Mouse (Mus musculus) kidney, embryonic 16.5 days (tissue): ENCODE measurements around the gene Prim1. TPM values are rescaled to one million over a fixed set of nuclear protein-coding genes. Genes with fewer than 3 reads are reported as not detected.
A peak's percentile ranks its signal among the peaks of the same experiment; 100 is the strongest.

Experiments used
- ATAC-seq: fragments of 200-750 bp; cut with Nextera tagmentation; 2 replicates; pipeline ENCODE4 v1.8.0; 2017; ENCODE audit warnings: moderate TSS enrichment; ENCODE audit not compliant: low FRiP score, low TSS enrichment
- H3K27ac ChIP-seq: fragments of 300-500 bp; sonication (generic); 2 replicates; pipeline ENCODE4 v1.5.1; 2014; ENCODE audit warnings: low read length
- H3K27me3 ChIP-seq: fragments of 300-500 bp; sonication (generic); 2 replicates; pipeline ENCODE4 v1.6.1; 2014; ENCODE audit warnings: low read length, control low read depth, mixed read lengths; ENCODE audit not compliant: insufficient read depth
- H3K36me3 ChIP-seq: fragments of 300-500 bp; sonication (generic); 2 replicates; pipeline ENCODE4 v1.6.1; 2014; ENCODE audit warnings: low read length, control low read depth, mixed read lengths; ENCODE audit not compliant: insufficient read depth
- H3K4me1 ChIP-seq: fragments of 300-500 bp; sonication (generic); 2 replicates; pipeline ENCODE4 v1.6.1; 2014; ENCODE audit warnings: low read length, control low read depth, mixed read lengths; ENCODE audit not compliant: insufficient read depth
- H3K4me2 ChIP-seq: fragments of 300-500 bp; sonication (generic); replicated peaks from 2 replicates; pipeline ENCODE4 v1.6.1; 2014; ENCODE audit warnings: low read depth, low read length
- H3K4me3 ChIP-seq: fragments of 300-500 bp; sonication (generic); 2 replicates; pipeline ENCODE4 v1.5.1; 2014; ENCODE audit warnings: mild to moderate bottlenecking, low read length
- H3K9ac ChIP-seq: fragments of 300-500 bp; sonication (generic); replicated peaks from 2 replicates; pipeline ENCODE4 v1.6.1; 2014; ENCODE audit warnings: low read length
- H3K9me3 ChIP-seq: fragments of 300-500 bp; sonication (generic); 2 replicates; pipeline ENCODE4 v1.6.1; 2016; ENCODE audit warnings: low read length, control low read depth
- WGBS: fragments of 180-500 bp; shearing (Covaris S2); extraction: QIAGEN DNeasy Blood & Tissue Kit; methylation state at CpG from one replicate; pipeline ENCODE4 v1.1.7; 2014; 5-methylcytosine and 5-hydroxymethylcytosine counted together
- polyA plus RNA-seq: library from polyadenylated mRNA; unstranded; fragments of >200 nt; fragmentation: Nextera tagmentation; extraction: Ambion mirVana; gene quantifications from 2 replicates; pipeline ENCODE4 v1.2.1, GENCODE M21; 2015

Gene Prim1
- polyA plus RNA-seq, 1 experiment from 2014 or later: 83.4 TPM

DNA sequence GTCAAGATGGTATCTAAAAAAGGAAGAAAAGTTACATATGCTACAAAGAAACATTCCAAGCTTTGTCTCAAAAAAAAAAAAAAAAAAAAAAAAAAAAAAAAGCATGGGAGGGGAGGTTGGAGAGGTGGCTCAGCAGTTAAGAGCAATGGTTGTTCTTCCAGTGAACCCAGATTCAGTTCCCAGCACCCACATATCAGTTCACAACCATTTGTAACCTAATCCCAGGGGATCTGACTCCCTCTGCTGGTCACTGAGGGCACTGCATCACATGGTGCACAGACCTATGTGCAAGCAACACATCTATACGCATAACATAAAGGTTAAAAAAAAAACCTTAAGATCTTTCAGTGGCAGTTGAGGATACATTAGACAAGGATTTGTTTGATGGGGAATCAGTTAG lies 16.7 kb upstream of the Prim1 start:
- Histone ChIP-seq H3K4me2 (no peak overlapping the region), H3K27ac (no peak overlapping the region), H3K27me3 (no peaks in the 10 kb centered on the region), H3K4me3 (no peak overlapping the region), H3K9ac (no peak overlapping the region), H3K36me3 (no peaks in the 10 kb centered on the region), H3K9me3 (0 out of 2 replicates have a peak, but pooled peaks cover 3% of the 10 kb centered on the region), H3K4me1 (no peaks in the 10 kb centered on the region)
- no peak for ATAC-seq
- 100% methylated on average over 1 of the region's 1 CpGs for whole genome bisulfite sequencing

DNA sequence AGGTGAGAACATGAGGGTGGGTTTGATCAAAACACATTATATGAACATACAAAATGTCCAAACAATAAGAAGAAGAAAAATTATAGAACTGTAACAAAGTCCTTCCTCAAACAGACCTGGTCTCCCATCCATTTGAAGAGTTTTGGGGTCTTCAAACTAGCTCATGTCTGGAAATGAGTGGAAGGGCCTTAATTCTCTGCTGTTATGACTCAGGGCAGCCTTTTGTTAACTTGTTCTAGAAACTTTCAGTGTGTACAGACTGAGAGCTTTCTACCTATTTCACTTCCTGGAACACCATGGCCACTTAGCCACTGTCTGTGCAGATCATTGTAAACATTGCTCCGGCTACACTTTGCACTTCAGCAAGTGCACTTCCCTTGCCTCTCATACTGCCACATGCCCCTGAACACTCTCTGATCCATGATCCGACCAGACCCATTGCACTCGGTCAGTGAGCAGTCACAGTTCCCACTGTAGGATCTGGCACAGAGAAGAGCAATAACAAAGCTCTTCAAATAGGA lies 11.6 kb upstream of the Prim1 start:
- H3K4me3 ChIP-seq: no peak overlapping the region
- ATAC-seq: no peak
- 76% methylated on average over 3 of the region's 3 CpGs for WGBS

DNA sequence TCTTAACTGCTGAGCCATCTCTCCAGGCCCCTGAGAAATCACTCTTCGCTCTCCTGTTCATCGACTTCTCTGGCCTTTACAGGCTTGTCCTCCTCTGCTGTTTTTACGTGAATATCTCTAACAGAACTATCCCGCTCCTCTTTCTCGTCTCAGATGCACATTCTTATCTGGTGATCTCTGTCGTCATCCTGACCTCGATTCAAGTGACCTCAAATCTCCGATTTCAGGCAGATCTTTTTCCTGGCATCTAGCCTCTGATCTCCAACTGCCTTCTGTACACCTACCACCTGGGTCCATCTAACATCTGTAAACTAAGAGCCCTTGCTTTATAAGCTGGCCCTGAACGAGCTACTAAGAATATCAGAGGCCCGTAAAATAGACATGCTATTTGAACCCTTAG lies 10.1 kb upstream of the Prim1 start:
- H3K9me3 ChIP-seq: no peaks in the 10 kb centered on the region
- H3K4me3 ChIP-seq: no peak overlapping the region
- H3K27ac ChIP-seq: no peak overlapping the region
- no peaks in the 10 kb centered on the region for H3K27me3 ChIP-seq
- H3K4me1 ChIP-seq: no peaks in the 10 kb centered on the region
- no peak for ATAC-seq
- no peaks in the 10 kb centered on the region for H3K36me3 ChIP-seq
- WGBS: 64% methylated on average over 10 of the region's 10 CpGs
- no peak overlapping the region for H3K9ac ChIP-seq
- H3K4me2 ChIP-seq: no peak overlapping the region

More for the DNA sequence above, 11.6 kb upstream of the Prim1 start:
- H3K4me1 ChIP-seq: no peaks in the 10 kb centered on the region
- no peaks in the 10 kb centered on the region for H3K27me3 ChIP-seq
- H3K4me2 ChIP-seq: no peak overlapping the region
- H3K9me3 ChIP-seq: no peaks in the 10 kb centered on the region
- H3K27ac ChIP-seq: no peak overlapping the region
- H3K36me3 ChIP-seq: no peaks in the 10 kb centered on the region
- H3K9ac ChIP-seq: no peak overlapping the region

DNA sequence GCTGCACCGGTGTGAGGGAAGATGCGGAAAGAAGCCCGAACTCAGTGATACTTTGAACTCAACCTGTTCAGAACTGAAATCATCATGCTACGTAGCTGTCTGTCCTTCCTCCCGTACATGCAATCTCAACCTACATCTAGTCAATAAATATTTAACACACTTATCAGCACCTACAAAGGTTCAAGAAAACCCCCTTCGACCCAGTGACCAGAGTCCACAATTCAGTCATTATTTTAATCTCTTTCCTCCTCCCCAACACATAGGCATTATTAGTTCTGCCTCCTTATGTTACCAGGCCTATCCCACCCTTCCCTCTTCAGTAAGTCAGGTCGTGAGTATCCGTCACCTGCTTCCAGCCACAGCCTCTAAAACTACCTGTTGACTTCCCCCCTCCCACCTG lies 9.5 kb upstream of the Prim1 start:
- no peak overlapping the region for H3K27ac ChIP-seq

DNA sequence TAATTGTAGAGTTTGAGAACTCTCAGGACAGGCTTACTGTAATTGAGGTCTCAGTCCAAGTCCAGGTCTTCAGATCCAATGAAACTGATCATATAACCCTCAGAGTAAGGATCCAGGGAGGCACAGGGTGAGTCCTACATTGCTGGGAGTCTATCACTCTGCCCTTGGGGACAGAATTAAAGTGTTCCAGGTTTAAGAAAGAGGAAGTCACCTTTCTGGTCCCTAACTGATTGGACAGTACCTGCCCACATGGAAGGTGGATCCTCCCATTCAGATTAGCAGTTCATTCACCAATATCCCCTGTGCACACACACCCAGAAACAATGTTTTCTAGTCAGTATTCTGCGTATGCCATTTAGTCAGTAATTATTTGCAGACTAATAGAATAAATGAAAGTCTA lies 7.5 kb upstream of the Prim1 start, which contains the start of gene Hsd17b6:
Gene Hsd17b6, minus strand, starts transcription at position 166 of the 400 bp plus-strand sequence.
- H3K4me1 ChIP-seq: no peaks in the 10 kb centered on the region
- H3K4me2 ChIP-seq: no peak within 1 kb of the TSS
- H3K9ac ChIP-seq: no peak within 1 kb of the TSS
- H3K27ac ChIP-seq: no peak within 1 kb of the TSS
- H3K4me3 ChIP-seq: no peak within 1 kb of the TSS
- H3K27me3 ChIP-seq: no peaks in the 10 kb centered on the region
- H3K9me3 ChIP-seq: no peaks in the 10 kb centered on the region
- 100% methylated on average over 1 of the region's 1 CpGs for WGBS
- H3K36me3 ChIP-seq: no peaks in the 10 kb centered on the region
- ATAC-seq: no peak

More for the DNA sequence above, 9.5 kb upstream of the Prim1 start:
- Histone ChIP-seq H3K4me2 (no peak overlapping the region), H3K27me3 (no peaks in the 10 kb centered on the region), H3K4me3 (no peak overlapping the region), H3K9ac (no peak overlapping the region), H3K9me3 (no peaks in the 10 kb centered on the region), H3K4me1 (no peaks in the 10 kb centered on the region), H3K36me3 (no peaks in the 10 kb centered on the region)
- ATAC-seq: no peak
- WGBS: 85% methylated on average over 8 of the region's 8 CpGs

DNA sequence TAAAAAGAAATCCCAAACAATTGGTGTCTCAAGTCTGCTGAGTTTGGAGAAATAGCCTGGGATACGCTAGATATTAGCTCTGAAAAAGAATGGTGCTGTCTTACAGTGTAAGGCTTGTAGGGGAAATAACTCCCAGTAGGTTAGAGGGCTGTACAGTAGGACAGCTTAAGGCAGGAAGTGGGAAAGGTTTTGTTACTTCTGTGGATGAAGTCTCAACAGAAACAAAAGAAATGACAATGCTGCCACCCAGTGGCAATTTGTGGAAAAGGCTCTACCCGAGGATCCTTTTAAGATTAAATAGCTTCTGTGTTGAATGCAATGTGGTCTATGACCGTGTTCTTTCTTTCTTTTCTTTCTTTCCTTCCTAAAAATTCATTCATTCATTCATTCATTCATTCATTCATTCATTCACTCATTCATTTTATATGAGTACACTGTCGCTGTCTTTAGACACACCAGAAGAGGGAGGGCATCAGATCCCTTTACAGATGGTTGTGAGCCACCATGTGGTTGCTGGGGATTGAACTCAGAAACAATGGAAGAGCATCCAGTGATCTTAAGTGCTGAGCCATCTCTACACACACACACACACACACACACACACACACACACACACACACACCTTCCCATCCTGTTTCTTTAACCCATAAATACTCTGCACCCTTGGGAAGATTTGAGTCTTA lies 6.6 kb upstream of the Prim1 start:
- peak; percentile 89 for ATAC-seq
- Histone ChIP-seq H3K9ac (no peak overlapping the region), H3K4me2 (no peak overlapping the region), H3K4me1 (no peaks in the 10 kb centered on the region), H3K4me3 (no peak overlapping the region), H3K9me3 (no peaks in the 10 kb centered on the region), H3K27ac (no peak overlapping the region), H3K36me3 (no peaks in the 10 kb centered on the region), H3K27me3 (no peaks in the 10 kb centered on the region)
- 9% methylated on average over 4 of the region's 4 CpGs for WGBS

DNA sequence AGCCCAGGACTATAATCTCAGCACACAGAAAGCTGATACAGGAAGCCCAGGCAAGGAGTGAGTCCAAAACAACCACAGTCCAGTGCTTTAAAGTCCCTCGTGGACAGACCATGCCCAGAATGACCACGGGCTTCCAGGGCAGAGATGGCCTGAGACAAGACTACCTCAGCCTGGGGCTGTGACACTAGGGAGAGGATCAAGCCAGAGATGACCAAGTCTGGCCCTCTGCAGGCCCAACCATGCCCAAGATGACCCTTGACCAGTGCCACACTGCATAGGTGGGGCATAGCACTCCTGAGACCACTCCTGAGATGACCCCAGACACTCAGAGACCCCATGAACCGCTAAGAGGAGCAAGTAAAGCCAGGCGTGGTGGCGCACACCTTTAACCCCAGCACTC lies 5.2 kb upstream of the Prim1 start:
- H3K4me2 ChIP-seq: no peak overlapping the region
- no peaks in the 10 kb centered on the region for H3K27me3 ChIP-seq
- WGBS: 74% methylated on average over 5 of the region's 5 CpGs
- no peak overlapping the region for H3K9ac ChIP-seq
- H3K4me1 ChIP-seq: no peaks in the 10 kb centered on the region
- no peak overlapping the region for H3K4me3 ChIP-seq
- H3K9me3 ChIP-seq: no peaks in the 10 kb centered on the region
- H3K36me3 ChIP-seq: no peaks in the 10 kb centered on the region
- H3K27ac ChIP-seq: no peak overlapping the region
- no peak for ATAC-seq

DNA sequence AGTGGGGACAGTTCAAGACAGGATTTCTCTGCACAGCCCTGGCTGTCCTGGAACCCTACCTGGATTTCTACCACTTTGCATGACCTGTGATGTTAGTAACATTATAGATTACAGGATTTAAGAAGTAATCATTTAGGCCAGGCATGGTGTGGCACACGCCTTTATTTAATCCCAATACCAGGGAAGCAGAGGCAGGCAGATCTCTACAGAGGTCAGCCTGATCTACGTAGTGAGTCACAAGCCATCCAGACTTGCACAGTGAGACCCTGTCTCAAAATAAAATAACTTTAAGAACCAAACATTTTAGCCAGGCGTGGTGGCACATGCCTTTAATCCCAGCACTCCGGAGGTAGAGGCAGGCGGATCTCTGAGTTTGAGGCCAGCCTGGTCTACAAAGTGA lies 7.2 kb downstream of the Prim1 start:
- Histone ChIP-seq H3K9me3 (no peaks in the 10 kb centered on the region), H3K4me2 (no peak overlapping the region), H3K36me3 (peaks cover 72% of the 10 kb centered on the region), H3K27ac (no peak overlapping the region), H3K4me3 (no peak overlapping the region), H3K27me3 (no peaks in the 10 kb centered on the region), H3K4me1 (no peaks in the 10 kb centered on the region), H3K9ac (no peak overlapping the region)
- WGBS: over 99% methylated on average over 5 of the region's 5 CpGs
- ATAC-seq: no peak

DNA sequence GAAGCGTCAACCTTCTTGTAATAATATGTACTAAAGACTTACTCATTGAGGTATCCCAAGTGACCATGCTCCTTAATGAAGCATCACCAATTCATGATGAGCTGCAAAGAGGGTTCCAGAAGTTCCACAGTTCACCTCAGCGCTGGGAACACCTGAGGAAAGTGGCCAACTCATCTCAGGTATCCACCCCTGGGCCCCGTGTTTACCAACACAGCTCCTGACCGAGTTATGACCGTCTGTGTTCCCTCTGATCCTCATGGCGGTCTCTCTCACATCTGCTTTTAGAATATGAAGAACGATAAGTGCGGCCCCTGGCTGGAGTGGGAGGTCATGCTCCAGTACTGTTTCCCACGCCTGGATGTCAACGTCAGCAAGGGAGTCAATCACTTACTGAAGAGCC lies 8.5 kb downstream of the Prim1 start:
- no peak overlapping the region for H3K4me3 ChIP-seq
- WGBS: 93% methylated on average over 10 of the region's 10 CpGs
- peaks cover 71% of the 10 kb centered on the region for H3K36me3 ChIP-seq
- H3K27ac ChIP-seq: no peak overlapping the region
- no peaks in the 10 kb centered on the region for H3K27me3 ChIP-seq
- no peaks in the 10 kb centered on the region for H3K9me3 ChIP-seq
- no peak overlapping the region for H3K4me2 ChIP-seq
- no peaks in the 10 kb centered on the region for H3K4me1 ChIP-seq
- H3K9ac ChIP-seq: no peak overlapping the region
- ATAC-seq: no peak

DNA sequence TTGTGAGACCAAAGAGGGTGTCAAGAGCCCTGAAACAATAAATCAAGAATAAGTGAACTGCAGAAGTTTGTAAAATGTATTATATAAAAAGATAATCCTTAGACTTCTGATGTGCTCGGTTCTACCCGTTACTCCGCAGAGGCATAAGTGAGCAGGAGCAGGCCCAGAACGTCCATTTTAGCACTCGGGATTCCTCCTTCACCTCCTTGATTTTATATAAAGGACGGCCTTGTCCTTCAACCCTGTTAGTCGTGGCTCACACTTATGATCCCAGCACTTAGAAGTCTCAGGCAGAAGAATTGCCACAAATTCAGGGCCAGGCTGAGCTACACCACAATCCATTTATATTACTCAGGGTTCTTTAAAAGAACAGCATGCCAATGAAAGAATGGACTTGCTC lies 15.0 kb downstream of the Prim1 start:
- ATAC-seq: no peak
- H3K27ac ChIP-seq: no peak overlapping the region
- no peaks in the 10 kb centered on the region for H3K9me3 ChIP-seq
- peaks cover 45% of the 10 kb centered on the region for H3K36me3 ChIP-seq
- H3K27me3 ChIP-seq: no peaks in the 10 kb centered on the region
- H3K9ac ChIP-seq: no peak overlapping the region
- H3K4me2 ChIP-seq: no peak overlapping the region
- H3K4me1 ChIP-seq: peaks cover 5% of the 10 kb centered on the region
- no peak overlapping the region for H3K4me3 ChIP-seq
- 92% methylated on average over 7 of the region's 7 CpGs for WGBS
